Mouse (Mus musculus) G1E (cell line): ENCODE measurements around the gene Usf1. TPM values are rescaled to one million over a fixed set of nuclear protein-coding genes. Genes with fewer than 3 reads are reported as not detected.

Experiments
- ATAC-seq: 2 replicates; pipeline ENCODE4 v1.8.0; 2016; ENCODE audit warnings: mild to moderate bottlenecking; ENCODE audit not compliant: insufficient number of reproducible peaks, poor library complexity, low FRiP score, severe bottlenecking; ENCODE audit errors: extremely low read depth
- DNase-seq: peaks from one replicate; pipeline ENCODE4 v3.0.0; 2012; ENCODE audit warnings: low spot score
- H3K27me3 ChIP-seq: 2 replicates; pipeline ENCODE4 v1.6.1; 2012; ENCODE audit warnings: mild to moderate bottlenecking, low read length, inconsistent platforms; ENCODE audit not compliant: insufficient read depth
- H3K36me3 ChIP-seq: replicated peaks from 2 replicates; pipeline ENCODE3; 2012; ENCODE audit warnings: mild to moderate bottlenecking, inconsistent platforms
- H3K4me1 ChIP-seq: 2 replicates; pipeline ENCODE4 v1.6.1; 2012; ENCODE audit warnings: low read depth, low read length, inconsistent platforms, mixed read lengths; ENCODE audit not compliant: insufficient read depth
- H3K4me3 ChIP-seq: 2 replicates; pipeline ENCODE4 v1.5.1; 2012; ENCODE audit warnings: low read depth, mild to moderate bottlenecking, inconsistent platforms, low read length, moderate library complexity, mixed read lengths
- H3K9me3 ChIP-seq: replicated peaks from 2 replicates; pipeline ENCODE4 v1.6.1; 2012; ENCODE audit warnings: inconsistent platforms
- CTCF ChIP-seq: IDR thresholded peaks from 2 replicates; pipeline ENCODE4 v1.5.1; 2012; ENCODE audit warnings: low read depth, low read length, inconsistent platforms, mixed read lengths
- GATA1 ChIP-seq: IDR thresholded peaks from 2 replicates; pipeline ENCODE4 v1.6.1; 2012; ENCODE audit warnings: borderline replicate concordance, low read length, inconsistent platforms, mixed read lengths
- GATA2 ChIP-seq: IDR thresholded peaks from 2 replicates; pipeline ENCODE4 v1.6.1; 2012; ENCODE audit warnings: low read depth, low read length, inconsistent platforms, borderline replicate concordance
- POLR2AphosphoS5 ChIP-seq: IDR thresholded peaks from 2 replicates; pipeline ENCODE4 v1.6.1; 2012; ENCODE audit warnings: low read depth, low read length, inconsistent platforms; ENCODE audit not compliant: insufficient replicate concordance
- TAL1 ChIP-seq: conservative IDR thresholded peaks from 2 replicates; pipeline ENCODE4 v1.6.1; 2012; ENCODE audit warnings: low read depth, low read length, inconsistent platforms, mixed read lengths
- polyA plus RNA-seq: library from polyadenylated mRNA; stranded (reverse); fragments of >175 nt; gene quantifications from 2 replicates; pipeline ENCODE4 v1.2.3, GENCODE M21; 2012
- total RNA-seq, 2 experiments: library from RNA; stranded (forward) in 1 of 2; stranded (reverse) in 1 of 2; fragments of 200-1000 nt in 1 of 2; fragments of >200 nt in 1 of 2; fragmentation: Nextera tagmentation in 1 of 2; gene quantifications; 2 replicates each; pipeline ENCODE4 v1.2.3; 2014 to 2017

The Usf1 gene
- total and polyA plus RNA-seq, 3 experiments, result 17.6 to 41.9 (median 38.9) TPM

DNA sequence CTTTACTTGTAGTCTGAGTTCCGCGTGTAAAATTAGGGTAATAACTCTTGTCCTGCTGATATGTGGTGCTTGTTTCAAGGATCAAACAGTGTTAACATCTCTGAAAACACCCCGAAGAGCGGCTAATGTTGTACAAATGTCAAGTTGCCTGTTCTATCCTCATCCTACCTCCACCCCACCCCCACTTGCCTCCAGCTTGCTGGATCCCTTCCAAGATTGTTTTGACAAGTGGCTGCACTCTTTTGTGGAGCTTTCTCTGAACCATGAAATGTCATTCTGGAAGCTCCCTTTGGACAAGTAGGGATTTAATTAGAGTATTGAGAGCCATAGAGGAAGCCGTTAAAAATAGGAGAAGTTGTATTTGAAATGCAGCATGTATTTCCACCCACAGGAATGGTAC, 48.7 kb downstream of the Usf1 start:
- H3K36me3 ChIP-seq, result no peaks in the 10 kb centered on the region

GRCm38 (mm10) chr1:171460551-171461503, 49.7 kb downstream of the Usf1 start:
- H3K27me3 ChIP-seq, result peaks cover 13% of the 10 kb centered on the region
- H3K4me3 ChIP-seq, result no peak overlapping the region
- DNase-seq (no peak), ATAC-seq (no peak)
- no peaks in the 10 kb centered on the region for H3K9me3 ChIP-seq
- TF ChIP-seq GATA1 (no peak), TAL1 (no peak), CTCF (no peak), POLR2AphosphoS5 (no peak), GATA2 (no peak)
- H3K4me1 ChIP-seq, result no peaks in the 10 kb centered on the region
- H3K36me3 ChIP-seq, result no peaks in the 10 kb centered on the region

More for the DNA sequence above, 48.7 kb downstream of the Usf1 start:
- Histone ChIP-seq H3K4me3 (no peak overlapping the region), H3K27me3 (peaks cover 15% of the 10 kb centered on the region), H3K9me3 (no peaks in the 10 kb centered on the region), H3K4me1 (no peaks in the 10 kb centered on the region)
- no peak for ATAC-seq
- TF ChIP-seq TAL1, result no peak
- TF ChIP-seq GATA2, result no peak
- TF ChIP-seq CTCF, result no peak
- no peak for TF ChIP-seq POLR2AphosphoS5
- no peak for TF ChIP-seq GATA1
- no peak for DNase-seq

GRCm38 (mm10) chr1:171463133-171463532, 52.0 kb downstream of the Usf1 start:
- Histone ChIP-seq H3K4me1 (no peaks in the 10 kb centered on the region), H3K9me3 (no peaks in the 10 kb centered on the region), H3K4me3 (no peak overlapping the region), H3K27me3 (peaks cover 13% of the 10 kb centered on the region), H3K36me3 (no peaks in the 10 kb centered on the region)
- no peak for TF ChIP-seq TAL1
- no peak for TF ChIP-seq GATA2
- TF ChIP-seq POLR2AphosphoS5, result no peak
- no peak for TF ChIP-seq CTCF
- TF ChIP-seq GATA1, result no peak
- no peak for DNase-seq
- ATAC-seq, result no peak

- Histone ChIP-seq H3K36me3 (no peaks in the 10 kb centered on the region), H3K9me3 (no peaks in the 10 kb centered on the region), H3K27me3 (peaks cover 5% of the 10 kb centered on the region), H3K4me3 (no peak overlapping the region), H3K4me1 (peaks cover 7% of the 10 kb centered on the region)
- DNase-seq, result no peak
- no peak for TF ChIP-seq GATA2
- TF ChIP-seq POLR2AphosphoS5, result no peak
- no peak for TF ChIP-seq GATA1
- TF ChIP-seq CTCF, result no peak
- TF ChIP-seq TAL1, result no peak
- no peak for ATAC-seq
Measured at GRCm38 (mm10) chr1:171465749-171466412, 54.8 kb downstream of the Usf1 start.

DNA sequence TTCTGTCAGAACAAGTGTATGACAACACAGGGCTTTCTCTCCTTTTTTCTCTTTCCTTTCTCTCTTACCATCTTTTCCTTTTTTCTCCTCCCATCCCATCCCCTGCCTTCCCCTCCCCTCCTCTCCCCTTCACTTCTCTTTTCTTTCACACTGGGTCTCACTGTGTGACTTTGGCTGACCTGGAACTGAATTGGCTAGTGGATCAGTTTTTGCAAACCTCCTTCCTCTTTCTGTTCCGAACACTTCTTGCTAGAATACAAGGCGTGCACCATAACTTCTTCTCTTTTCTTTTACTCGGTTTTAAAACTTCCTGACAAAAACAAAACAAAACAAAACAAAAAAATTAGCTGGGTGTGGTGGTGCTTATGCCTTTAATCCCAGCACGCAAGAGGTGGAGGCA, 55.5 kb downstream of the Usf1 start:
- DNase-seq, result no peak
- H3K4me3 ChIP-seq, result no peak overlapping the region
- H3K4me1 ChIP-seq, result peaks cover 13% of the 10 kb centered on the region
- TF ChIP-seq CTCF, result no peak
- no peak for TF ChIP-seq POLR2AphosphoS5
- no peak for TF ChIP-seq GATA2
- no peak for TF ChIP-seq GATA1
- TF ChIP-seq TAL1, result no peak
- no peaks in the 10 kb centered on the region for H3K36me3 ChIP-seq
- H3K27me3 ChIP-seq, result peaks cover 5% of the 10 kb centered on the region
- H3K9me3 ChIP-seq, result no peaks in the 10 kb centered on the region
- no peak for ATAC-seq

Other genes with a start within 250 kb of the Usf1 start
Only the 20 nearest of the 24 such genes appear.
- 9.7 and 13.7 TPM in 2 replicates for gene Tomm40l, start 188.8 kb upstream of the Usf1 start, total RNA-seq (2014; fragmentation: Nextera tagmentation)
- gene Tomm40l, start 188.8 kb upstream of the Usf1 start, total RNA-seq (2017), result 19.2 and 26.4 TPM in 2 replicates
- gene Tomm40l, start 188.8 kb upstream of the Usf1 start, polyA plus RNA-seq, result 31.9 and 35.8 TPM in 2 replicates
- gene Apoa2, start 186.3 kb upstream of the Usf1 start, total RNA-seq (2014; fragmentation: Nextera tagmentation), result not detected in 2 replicates
- gene Apoa2, start 186.3 kb upstream of the Usf1 start, total RNA-seq (2017), result not detected in 2 replicates
- 0.17 TPM in 1 of 2 replicates, not detected in the other for gene Apoa2, start 186.3 kb upstream of the Usf1 start, polyA plus RNA-seq
- not detected in 2 replicates for gene Fcer1g, start 176.9 kb upstream of the Usf1 start, total RNA-seq (2014; fragmentation: Nextera tagmentation)
- gene Fcer1g, start 176.9 kb upstream of the Usf1 start, total RNA-seq (2017), result 0.64 and 0.71 TPM in 2 replicates
- gene Fcer1g, start 176.9 kb upstream of the Usf1 start, polyA plus RNA-seq, result 0.08 TPM in 1 of 2 replicates, not detected in the other
- gene Adamts4, start 160.9 kb upstream of the Usf1 start, total RNA-seq (2014; fragmentation: Nextera tagmentation), result 0.60 TPM in 1 of 2 replicates, not detected in the other
- gene Adamts4, start 160.9 kb upstream of the Usf1 start, total RNA-seq (2017), result 0.16 and 0.17 TPM in 2 replicates
- gene Adamts4, start 160.9 kb upstream of the Usf1 start, polyA plus RNA-seq, result 0.12 and 0.20 TPM in 2 replicates
- gene Ndufs2, start 159.9 kb upstream of the Usf1 start, total RNA-seq (2014; fragmentation: Nextera tagmentation), result 209 and 219 TPM in 2 replicates
- 275 and 300 TPM in 2 replicates for gene Ndufs2, start 159.9 kb upstream of the Usf1 start, total RNA-seq (2017)
- gene Ndufs2, start 159.9 kb upstream of the Usf1 start, polyA plus RNA-seq, result 47.9 and 101 TPM in 2 replicates
- 27.3 and 30.8 TPM in 2 replicates for gene B4galt3, start 141.0 kb upstream of the Usf1 start, total RNA-seq (2014; fragmentation: Nextera tagmentation)
- gene B4galt3, start 141.0 kb upstream of the Usf1 start, total RNA-seq (2017), result 16.9 and 21.5 TPM in 2 replicates
- gene B4galt3, start 141.0 kb upstream of the Usf1 start, polyA plus RNA-seq, result 44.8 and 50.0 TPM in 2 replicates
- 45.7 and 168 TPM in 2 replicates for gene Ppox, start 130.1 kb upstream of the Usf1 start, total RNA-seq (2014; fragmentation: Nextera tagmentation)
- 27.0 and 36.7 TPM in 2 replicates for gene Ppox, start 130.1 kb upstream of the Usf1 start, total RNA-seq (2017)
- 38.5 and 53.0 TPM in 2 replicates for gene Ppox, start 130.1 kb upstream of the Usf1 start, polyA plus RNA-seq
- 40.1 and 64.5 TPM in 2 replicates for gene Usp21, start 123.3 kb upstream of the Usf1 start, total RNA-seq (2014; fragmentation: Nextera tagmentation)
- 11.8 and 12.8 TPM in 2 replicates for gene Usp21, start 123.3 kb upstream of the Usf1 start, total RNA-seq (2017)
- gene Usp21, start 123.3 kb upstream of the Usf1 start, polyA plus RNA-seq, result 44.1 and 53.3 TPM in 2 replicates
- gene Ufc1, start 116.3 kb upstream of the Usf1 start, total RNA-seq (2014; fragmentation: Nextera tagmentation), result 33.4 and 34.3 TPM in 2 replicates
- 96.2 and 111 TPM in 2 replicates for gene Ufc1, start 116.3 kb upstream of the Usf1 start, total RNA-seq (2017)
- 38.5 and 47.9 TPM in 2 replicates for gene Ufc1, start 116.3 kb upstream of the Usf1 start, polyA plus RNA-seq
- gene Dedd, start 82.2 kb upstream of the Usf1 start, total RNA-seq (2014; fragmentation: Nextera tagmentation), result 53.6 and 56.4 TPM in 2 replicates
- gene Dedd, start 82.2 kb upstream of the Usf1 start, total RNA-seq (2017), result 14.3 and 17.0 TPM in 2 replicates
- 17.7 and 29.9 TPM in 2 replicates for gene Dedd, start 82.2 kb upstream of the Usf1 start, polyA plus RNA-seq
- gene Nit1, start 65.7 kb upstream of the Usf1 start, total RNA-seq (2014; fragmentation: Nextera tagmentation), result 17.9 and 22.4 TPM in 2 replicates
- 57.9 and 58.9 TPM in 2 replicates for gene Nit1, start 65.7 kb upstream of the Usf1 start, total RNA-seq (2017)
- 9.4 and 11.3 TPM in 2 replicates for gene Nit1, start 65.7 kb upstream of the Usf1 start, polyA plus RNA-seq
- gene Pfdn2, start 65.6 kb upstream of the Usf1 start, total RNA-seq (2014; fragmentation: Nextera tagmentation), result 32.4 and 47.3 TPM in 2 replicates
- gene Pfdn2, start 65.6 kb upstream of the Usf1 start, total RNA-seq (2017), result 19.6 and 22.3 TPM in 2 replicates
- 16.9 and 20.1 TPM in 2 replicates for gene Pfdn2, start 65.6 kb upstream of the Usf1 start, polyA plus RNA-seq
- gene Klhdc9, start 50.5 kb upstream of the Usf1 start, total RNA-seq (2014; fragmentation: Nextera tagmentation), result 2.6 TPM in 1 of 2 replicates, not detected in the other
- 0.33 and 0.64 TPM in 2 replicates for gene Klhdc9, start 50.5 kb upstream of the Usf1 start, total RNA-seq (2017)
- 1.4 TPM in 2 replicates for gene Klhdc9, start 50.5 kb upstream of the Usf1 start, polyA plus RNA-seq
- gene Nectin4, start 41.2 kb upstream of the Usf1 start, total RNA-seq (2014; fragmentation: Nextera tagmentation), result not detected in 2 replicates
- gene Nectin4, start 41.2 kb upstream of the Usf1 start, total RNA-seq (2017), result 0.12 TPM in 1 of 2 replicates, not detected in the other
- 0.01 TPM in 1 of 2 replicates, not detected in the other for gene Nectin4, start 41.2 kb upstream of the Usf1 start, polyA plus RNA-seq
- 2.0 and 2.9 TPM in 2 replicates for gene Arhgap30, start 22.4 kb upstream of the Usf1 start, total RNA-seq (2014; fragmentation: Nextera tagmentation)
- 9.2 and 11.4 TPM in 2 replicates for gene Arhgap30, start 22.4 kb upstream of the Usf1 start, total RNA-seq (2017)
- gene Arhgap30, start 22.4 kb upstream of the Usf1 start, polyA plus RNA-seq, result 3.9 and 4.6 TPM in 2 replicates
- 1.7 TPM in 1 of 2 replicates, not detected in the other for gene Tstd1, start 7.6 kb downstream of the Usf1 start, total RNA-seq (2014; fragmentation: Nextera tagmentation)
- gene Tstd1, start 7.6 kb downstream of the Usf1 start, total RNA-seq (2017), result 2.9 and 3.7 TPM in 2 replicates
- 0.41 and 0.42 TPM in 2 replicates for gene Tstd1, start 7.6 kb downstream of the Usf1 start, polyA plus RNA-seq
- not detected in 2 replicates for gene F11r, start 26.2 kb downstream of the Usf1 start, total RNA-seq (2014; fragmentation: Nextera tagmentation)
- gene F11r, start 26.2 kb downstream of the Usf1 start, total RNA-seq (2017), result 0.11 and 1.2 TPM in 2 replicates
- not detected in 2 replicates for gene F11r, start 26.2 kb downstream of the Usf1 start, polyA plus RNA-seq
- 5.7 and 6.2 TPM in 2 replicates for gene Alyref2, start 92.2 kb downstream of the Usf1 start, total RNA-seq (2014; fragmentation: Nextera tagmentation)
- gene Alyref2, start 92.2 kb downstream of the Usf1 start, total RNA-seq (2017), result 4.5 and 6.6 TPM in 2 replicates
- 10.5 and 10.7 TPM in 2 replicates for gene Alyref2, start 92.2 kb downstream of the Usf1 start, polyA plus RNA-seq
- not detected in 2 replicates for gene Itln1, start 124.0 kb downstream of the Usf1 start, total RNA-seq (2014; fragmentation: Nextera tagmentation)
- gene Itln1, start 124.0 kb downstream of the Usf1 start, total RNA-seq (2017), result not detected in 2 replicates
- not detected in 2 replicates for gene Itln1, start 124.0 kb downstream of the Usf1 start, polyA plus RNA-seq
- gene Cd244a, start 147.9 kb downstream of the Usf1 start, total RNA-seq (2014; fragmentation: Nextera tagmentation), result not detected in 2 replicates
- 0.17 and 0.44 TPM in 2 replicates for gene Cd244a, start 147.9 kb downstream of the Usf1 start, total RNA-seq (2017)
- not detected in 2 replicates for gene Cd244a, start 147.9 kb downstream of the Usf1 start, polyA plus RNA-seq